Mouse (Mus musculus) thymus, postnatal 36 days (tissue): Measurements from ENCODE around the gene Larp1.

Source experiments
- DNase-seq, 2 experiments: peaks; one replicate each; pipeline ENCODE4 v3.0.0; 2022; ENCODE audit warnings: mixed read lengths in 2 of 2

Gene Larp1

GRCm38 (mm10) chr11:58009051-58009515 is at the start of gene Larp1:
Gene Larp1, plus strand, starts transcription at chr11:58009064.
- no peak for DNase-seq

GRCm38 (mm10) chr11:57959924-57960323 is 48.9 kb upstream of the Larp1 start:
- no peak for DNase-seq

GRCm38 (mm10) chr11:57962382-57963285 is 46.2 kb upstream of the Larp1 start:
- peak; percentile 71 to 73 for DNase-seq

DNA sequence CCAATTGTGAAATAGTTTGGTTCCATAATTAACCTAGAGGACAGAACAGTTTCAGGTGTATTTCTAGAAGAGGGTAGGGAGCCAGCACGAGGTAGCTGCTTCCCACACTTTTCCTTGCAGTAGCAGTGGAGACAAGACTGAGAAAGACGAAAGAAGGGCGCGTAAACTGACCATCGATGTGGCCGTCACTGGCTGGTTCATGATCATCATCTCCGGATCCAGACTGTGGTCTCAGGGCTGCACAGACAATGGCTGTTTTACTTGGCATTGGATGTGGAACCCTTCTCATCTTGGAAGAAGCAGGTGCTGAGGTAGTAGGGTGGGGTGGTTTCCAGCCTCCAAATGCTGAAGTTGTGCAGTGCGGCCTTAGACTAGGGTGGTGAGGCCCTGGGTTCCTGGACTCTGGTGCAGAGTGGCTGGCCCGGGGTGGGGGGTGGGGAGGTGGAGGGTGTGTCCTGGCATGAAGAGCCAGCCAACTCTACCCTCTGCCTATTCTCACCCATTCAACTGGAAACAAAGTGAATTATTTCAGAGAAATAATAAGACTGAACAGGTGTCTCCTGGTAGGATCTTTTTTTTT is 45.5 kb upstream of the Larp1 start:
- no peak for DNase-seq

- peak in 1 of 2 experiments; percentile 21 for DNase-seq
Measured at GRCm38 (mm10) chr11:57966630-57967029, 42.2 kb upstream of the Larp1 start.

GRCm38 (mm10) chr11:57968301-57968700 is 40.6 kb upstream of the Larp1 start:
- DNase-seq = no peak

DNA sequence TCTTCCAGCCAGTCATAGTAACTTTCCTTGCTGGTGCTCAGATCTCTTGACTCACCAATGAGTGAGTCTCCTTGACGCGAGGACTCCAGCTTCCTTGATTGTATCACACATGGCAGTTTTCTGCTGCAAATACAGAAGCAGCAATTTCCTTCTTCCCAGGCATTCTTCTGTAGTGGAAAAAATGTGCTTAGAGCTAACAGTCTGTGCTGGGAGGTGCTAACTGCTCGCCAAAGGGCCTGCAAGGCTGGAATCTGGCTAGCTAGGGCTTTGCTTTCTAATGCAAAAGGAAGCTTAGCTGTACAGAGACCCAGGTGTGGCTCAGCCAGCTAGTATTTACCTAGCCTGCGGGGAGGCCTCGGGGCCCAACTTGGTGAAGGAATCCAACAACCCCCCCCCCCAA is 38.3 kb upstream of the Larp1 start:
- no peak for DNase-seq

GRCm38 (mm10) chr11:57973001-57973912 is 35.6 kb upstream of the Larp1 start:
- no peak for DNase-seq

DNA sequence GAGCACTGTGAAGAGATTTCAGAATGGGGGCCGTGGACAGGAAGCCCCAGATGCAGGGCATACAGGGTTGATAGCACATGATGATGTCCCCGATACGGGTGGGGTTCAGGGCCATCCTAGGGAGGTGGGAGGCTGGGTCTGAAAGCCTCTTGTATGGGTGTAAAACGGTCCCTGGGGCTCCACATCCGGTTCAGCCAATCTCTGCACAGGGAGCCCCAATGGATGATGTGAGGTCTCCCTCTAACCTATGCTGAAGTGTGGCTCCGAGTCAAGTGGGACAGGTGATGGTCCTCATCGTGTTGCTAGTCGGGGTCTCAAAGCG is 35.0 kb upstream of the Larp1 start:
- no peak for DNase-seq

- no peak for DNase-seq
Measured at GRCm38 (mm10) chr11:57975876-57976275, 33.0 kb upstream of the Larp1 start.

DNA sequence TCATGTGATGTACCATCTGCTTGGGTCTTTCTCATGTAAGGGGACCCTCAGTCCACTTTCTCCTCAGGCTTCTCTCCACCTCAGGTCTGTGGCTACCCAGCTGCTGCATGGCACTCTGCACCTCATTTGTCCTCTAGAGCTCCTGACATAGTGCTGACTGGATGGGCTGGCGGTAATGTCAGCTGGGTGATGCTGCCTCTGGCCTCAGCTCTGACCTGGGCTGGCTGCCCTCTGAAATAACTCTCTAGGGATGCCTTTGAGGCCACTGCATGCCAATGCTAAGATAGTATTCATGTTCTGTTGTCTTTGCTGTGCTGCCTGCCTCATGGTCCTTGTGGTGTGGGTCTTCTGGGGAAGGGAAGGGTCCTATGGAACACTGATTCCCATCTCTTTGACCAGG is 31.2 kb upstream of the Larp1 start:
- DNase-seq = no peak

- DNase-seq = no peak
Measured at GRCm38 (mm10) chr11:57979621-57980020, 29.2 kb upstream of the Larp1 start.

DNA sequence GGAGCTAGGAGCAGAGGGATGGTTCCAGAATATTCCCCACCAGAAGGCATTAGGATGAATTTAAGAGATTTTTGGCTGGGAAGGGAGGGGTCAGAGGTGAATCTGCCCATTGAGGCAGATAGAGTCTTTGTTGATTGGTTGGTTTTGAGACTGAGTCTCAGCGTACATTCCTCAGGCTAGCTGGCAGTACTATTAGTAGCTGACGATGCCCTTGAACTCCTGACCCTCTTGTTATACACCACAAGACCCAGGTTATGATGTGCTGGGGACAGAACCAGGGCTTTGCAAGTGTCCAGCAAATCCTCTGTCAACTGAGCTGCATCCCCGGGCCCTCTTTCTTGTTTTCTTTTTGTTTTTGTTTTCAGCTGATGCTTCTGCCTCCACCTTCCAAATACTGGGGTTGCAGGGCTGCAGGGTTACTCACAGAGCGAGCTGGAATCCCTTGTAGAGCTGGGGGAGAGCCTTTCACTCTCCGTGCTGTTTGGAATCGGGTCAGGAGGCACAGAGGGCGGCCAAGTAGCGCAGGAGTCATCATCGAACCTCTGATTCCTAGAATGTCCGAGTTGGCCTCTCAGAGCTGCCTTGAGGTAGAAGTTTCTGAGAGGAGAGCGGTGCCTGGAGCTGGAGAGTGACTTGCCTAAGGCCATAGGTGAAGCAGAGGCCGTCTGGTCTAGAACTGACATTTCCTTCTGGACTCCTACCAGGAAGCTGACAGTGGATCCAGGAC is 27.6 kb upstream of the Larp1 start:
- DNase-seq = no peak

GRCm38 (mm10) chr11:57983480-57984342 is 25.2 kb upstream of the Larp1 start:
- DNase-seq = no peak

DNA sequence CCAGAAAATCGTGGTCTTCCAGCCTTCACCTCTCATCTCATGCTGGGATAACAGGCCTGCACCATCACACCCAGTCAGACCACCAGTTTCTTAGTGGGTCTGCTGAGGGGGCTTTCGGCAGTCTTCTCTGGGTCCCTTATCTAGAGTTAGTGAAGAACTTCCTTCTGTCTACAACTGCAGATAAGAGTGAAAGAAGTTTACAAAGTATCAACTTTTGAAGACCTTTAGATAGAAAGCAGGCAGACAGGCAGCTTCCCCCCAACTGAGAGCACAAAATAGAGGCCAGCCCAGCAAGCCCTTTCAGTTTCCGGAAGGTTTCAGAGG is 24.6 kb upstream of the Larp1 start:
- no peak for DNase-seq

GRCm38 (mm10) chr11:57985485-57985884 is 23.4 kb upstream of the Larp1 start:
- DNase-seq = no peak

DNA sequence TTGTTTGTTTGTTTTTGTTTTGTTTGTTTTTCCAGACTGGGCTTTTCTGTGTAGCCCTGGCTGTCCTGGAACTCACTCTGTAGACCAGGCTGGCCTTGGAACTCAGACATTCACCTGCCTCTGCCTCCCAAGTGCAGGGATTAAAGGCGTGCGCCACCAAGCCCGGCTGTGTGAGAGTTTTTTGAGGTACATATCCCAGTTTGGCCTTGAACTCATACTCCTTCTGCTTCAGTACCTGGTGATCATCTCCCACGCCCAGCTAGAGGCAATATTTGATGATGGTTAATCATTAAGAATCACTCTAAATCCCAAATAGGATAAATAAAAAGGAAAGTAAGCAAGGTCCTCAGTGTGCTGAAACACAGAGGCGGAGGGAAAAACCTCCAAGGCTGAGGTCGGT is 22.8 kb upstream of the Larp1 start:
- DNase-seq = no peak

GRCm38 (mm10) chr11:57986456-57986855 is 22.4 kb upstream of the Larp1 start:
- no peak for DNase-seq

DNA sequence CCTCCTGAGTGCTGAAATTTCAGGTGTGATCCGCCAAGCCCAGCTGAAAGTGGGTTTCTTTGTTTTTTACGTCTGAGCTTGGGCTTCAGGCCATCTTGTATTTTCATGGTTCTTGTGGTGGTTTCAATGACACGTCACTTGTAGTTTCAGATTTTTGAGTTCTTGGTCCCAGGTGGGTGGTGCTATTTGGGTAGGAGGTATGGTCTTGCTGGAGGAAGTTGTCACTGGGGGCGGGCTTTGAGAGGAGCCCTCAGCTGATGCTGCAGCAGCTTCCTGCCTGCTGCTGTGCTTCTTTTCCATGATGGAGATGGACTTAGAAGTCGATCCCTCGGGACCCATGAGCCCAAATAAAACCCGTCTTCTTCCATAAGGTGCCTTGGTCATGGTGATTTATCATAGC is 22.0 kb upstream of the Larp1 start:
- no peak for DNase-seq

DNA sequence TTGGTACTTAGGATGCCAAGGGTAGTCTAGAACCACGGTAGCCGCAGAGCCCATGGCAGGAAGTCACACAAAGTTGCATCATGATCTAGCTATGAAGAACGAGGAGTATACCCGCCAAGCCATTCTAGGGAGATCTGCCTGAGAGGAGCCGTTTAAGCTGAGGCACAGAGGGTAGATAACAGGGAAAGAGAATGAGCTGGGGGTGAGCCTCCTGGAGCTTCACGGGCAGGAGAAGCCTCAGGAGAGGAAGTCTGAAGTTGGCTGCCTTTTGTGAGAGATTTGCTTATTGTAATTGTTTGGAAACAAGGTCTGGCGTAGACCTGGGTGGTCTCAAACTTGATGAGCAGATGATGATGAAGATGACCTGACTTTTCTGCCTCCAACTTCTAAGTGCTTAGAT is 10.7 kb upstream of the Larp1 start:
- no peak for DNase-seq

GRCm38 (mm10) chr11:57998872-57999271 is 10.0 kb upstream of the Larp1 start:
- DNase-seq = no peak

- no peak for DNase-seq
Measured at GRCm38 (mm10) chr11:58003126-58003525, 5.7 kb upstream of the Larp1 start.
